Mouse (Mus musculus) liver, embryonic 16.5 days (tissue): ENCODE measurements at regions not wholly inside any gene's neighbourhood (a gene's known extent, or its start where the extent isn't known, plus 50 kb on each side); places are given as distances from the start of the nearest gene placed in this dataset.

Experiments
- ATAC-seq: fragments of 200-750 bp; cut with Nextera tagmentation; 2 replicates; pipeline ENCODE4 v1.8.0; 2017; ENCODE audit warnings: low read depth, mild to moderate bottlenecking, moderate number of reproducible peaks, moderate library complexity
- H3K27ac ChIP-seq: fragments of 300-500 bp; sonication (generic); 2 replicates; pipeline ENCODE4 v1.5.1; 2014; ENCODE audit warnings: mild to moderate bottlenecking, low read length
- H3K27me3 ChIP-seq: fragments of 300-500 bp; sonication (generic); 2 replicates; pipeline ENCODE4 v1.6.1; 2014; ENCODE audit warnings: low read depth, low read length, mixed read lengths; ENCODE audit not compliant: control insufficient read depth, insufficient read depth
- H3K36me3 ChIP-seq: fragments of 300-500 bp; sonication (generic); 2 replicates; pipeline ENCODE4 v1.6.1; 2014; ENCODE audit warnings: mild to moderate bottlenecking; ENCODE audit not compliant: control insufficient read depth, insufficient read depth
- H3K4me1 ChIP-seq: fragments of 300-500 bp; sonication (generic); 2 replicates; pipeline ENCODE4 v1.6.1; 2014; ENCODE audit warnings: low read depth, low read length, mixed read lengths; ENCODE audit not compliant: control insufficient read depth
- H3K4me2 ChIP-seq: fragments of 300-500 bp; sonication (generic); 2 replicates; pipeline ENCODE4 v1.6.1; 2014; ENCODE audit warnings: low read depth, low read length, mixed read lengths
- H3K4me3 ChIP-seq: fragments of 300-500 bp; sonication (generic); 2 replicates; pipeline ENCODE4 v1.5.1; 2014; ENCODE audit warnings: low read depth, mild to moderate bottlenecking, low read length
- H3K9ac ChIP-seq: fragments of 300-500 bp; sonication (generic); 2 replicates; pipeline ENCODE4 v1.6.1; 2014; ENCODE audit warnings: low read depth, low read length
- H3K9me3 ChIP-seq: fragments of 300-500 bp; sonication (generic); replicated peaks from 2 replicates; pipeline ENCODE4 v1.6.1; 2016; ENCODE audit warnings: low read length; ENCODE audit not compliant: control insufficient read depth
- WGBS: fragments of 180-500 bp; shearing (Covaris S2); extraction: QIAGEN DNeasy Blood & Tissue Kit; methylation state at CpG from one replicate; pipeline ENCODE4 v1.1.7; 2014; ENCODE audit not compliant: insufficient replicate concordance; 5-methylcytosine and 5-hydroxymethylcytosine counted together

- Histone ChIP-seq H3K4me1 (no peaks in the 10 kb centered on the region), H3K27ac (no peak overlapping the region), H3K4me2 (no peak overlapping the region), H3K36me3 (no peaks in the 10 kb centered on the region), H3K4me3 (no peak overlapping the region), H3K9ac (no peak overlapping the region), H3K9me3 (no peaks in the 10 kb centered on the region), H3K27me3 (no peaks in the 10 kb centered on the region)
- WGBS = 58% methylated on average over 2 of the region's 2 CpGs
- ATAC-seq = no peak
Observed at GRCm38 (mm10) chr3:140837976-140838581, 374.1 kb downstream of the Pdha2 start.

- Histone ChIP-seq H3K27ac (no peak overlapping the region), H3K9ac (no peak overlapping the region), H3K27me3 (no peaks in the 10 kb centered on the region), H3K4me3 (no peak overlapping the region), H3K36me3 (no peaks in the 10 kb centered on the region), H3K9me3 (no peaks in the 10 kb centered on the region), H3K4me1 (no peaks in the 10 kb centered on the region), H3K4me2 (no peak overlapping the region)
- ATAC-seq = no peak
Observed at GRCm38 (mm10) chr3:140821266-140821665, 390.9 kb downstream of the Pdha2 start.

GRCm38 (mm10) chr3:140805586-140805985 lies 406.6 kb downstream of the Pdha2 start:
- no peak for ATAC-seq
- 73% methylated on average over 2 of the region's 2 CpGs for WGBS

GRCm38 (mm10) chr3:140792943-140793342 lies 419.2 kb downstream of the Pdha2 start:
- Histone ChIP-seq H3K9ac (no peak overlapping the region), H3K4me2 (no peak overlapping the region), H3K36me3 (no peaks in the 10 kb centered on the region), H3K4me1 (no peaks in the 10 kb centered on the region), H3K9me3 (no peaks in the 10 kb centered on the region), H3K27ac (no peak overlapping the region), H3K27me3 (no peaks in the 10 kb centered on the region), H3K4me3 (no peak overlapping the region)
- ATAC-seq = no peak
- 53% methylated on average over 2 of the region's 2 CpGs for WGBS

More at GRCm38 (mm10) chr3:140805586-140805985, 406.6 kb downstream of the Pdha2 start:
- H3K4me1 ChIP-seq = no peaks in the 10 kb centered on the region
- H3K36me3 ChIP-seq = no peaks in the 10 kb centered on the region
- no peak overlapping the region for H3K9ac ChIP-seq
- H3K4me2 ChIP-seq = no peak overlapping the region
- H3K9me3 ChIP-seq = no peaks in the 10 kb centered on the region
- H3K27ac ChIP-seq = no peak overlapping the region
- H3K27me3 ChIP-seq = no peaks in the 10 kb centered on the region
- no peak overlapping the region for H3K4me3 ChIP-seq

GRCm38 (mm10) chr3:140785700-140786099 lies 426.5 kb downstream of the Pdha2 start:
- no peak overlapping the region for H3K27ac ChIP-seq
- no peaks in the 10 kb centered on the region for H3K4me1 ChIP-seq
- H3K27me3 ChIP-seq = no peaks in the 10 kb centered on the region
- H3K9me3 ChIP-seq = no peaks in the 10 kb centered on the region
- ATAC-seq = no peak
- 70% methylated on average over 3 of the region's 3 CpGs for WGBS
- no peak overlapping the region for H3K4me3 ChIP-seq
- H3K9ac ChIP-seq = no peak overlapping the region
- no peaks in the 10 kb centered on the region for H3K36me3 ChIP-seq
- H3K4me2 ChIP-seq = no peak overlapping the region

- WGBS = 59% methylated on average over 4 of the region's 4 CpGs
- Histone ChIP-seq H3K27me3 (no peaks in the 10 kb centered on the region), H3K27ac (no peak overlapping the region), H3K9me3 (no peaks in the 10 kb centered on the region), H3K4me2 (no peak overlapping the region), H3K4me1 (no peaks in the 10 kb centered on the region), H3K9ac (no peak overlapping the region), H3K4me3 (no peak overlapping the region), H3K36me3 (no peaks in the 10 kb centered on the region)
- no peak for ATAC-seq
Observed at GRCm38 (mm10) chr3:140760051-140760450, 452.1 kb downstream of the Pdha2 start.

- no peaks in the 10 kb centered on the region for H3K9me3 ChIP-seq
Observed at GRCm38 (mm10) chr3:140744501-140744900, 467.7 kb downstream of the Pdha2 start.

GRCm38 (mm10) chr3:140740430-140740829 lies 471.7 kb downstream of the Pdha2 start:
- Histone ChIP-seq H3K9ac (no peak overlapping the region), H3K4me2 (no peak overlapping the region), H3K27ac (no peak overlapping the region), H3K27me3 (no peaks in the 10 kb centered on the region), H3K4me3 (no peak overlapping the region), H3K36me3 (no peaks in the 10 kb centered on the region), H3K9me3 (no peaks in the 10 kb centered on the region; the same call in 1 of the 2 replicates), H3K4me1 (no peaks in the 10 kb centered on the region)
- no peak for ATAC-seq
- 37% methylated on average over 1 of the region's 1 CpGs for WGBS

More at GRCm38 (mm10) chr3:140744501-140744900, 467.7 kb downstream of the Pdha2 start:
- H3K4me3 ChIP-seq = no peak overlapping the region
- no peaks in the 10 kb centered on the region for H3K4me1 ChIP-seq
- no peak overlapping the region for H3K9ac ChIP-seq
- H3K27me3 ChIP-seq = no peaks in the 10 kb centered on the region
- H3K27ac ChIP-seq = no peak overlapping the region
- H3K4me2 ChIP-seq = no peak overlapping the region
- 54% methylated on average over 2 of the region's 2 CpGs for WGBS
- no peak for ATAC-seq
- H3K36me3 ChIP-seq = no peaks in the 10 kb centered on the region

GRCm38 (mm10) chr3:140738654-140739369 lies 473.3 kb downstream of the Pdha2 start:
- no peak for ATAC-seq
- Histone ChIP-seq H3K9ac (no peak overlapping the region), H3K27me3 (no peaks in the 10 kb centered on the region), H3K4me2 (no peak overlapping the region), H3K27ac (no peak overlapping the region), H3K4me3 (no peak overlapping the region), H3K4me1 (no peaks in the 10 kb centered on the region), H3K36me3 (no peaks in the 10 kb centered on the region), H3K9me3 (no peaks in the 10 kb centered on the region; the same call in 1 of the 2 replicates)
- WGBS = 38% methylated on average over 8 of the region's 8 CpGs
